Mouse (Mus musculus): ENCODE results near the gene Eif3m. TPM values are rescaled to one million over a fixed set of nuclear protein-coding genes. Genes with fewer than 3 reads are reported as not detected.

The Eif3m gene
- total RNA-seq (2023): 100 to 1,000 TPM; 102 to 113 TPM

GRCm38 (mm10) chr2:105016967-105017287, at the start of gene Eif3m:
TSS of gene Eif3m (minus strand) at chr2:105017080.

Other genes with a start within 250 kb of the Eif3m start
- gene Qser1, start 200.3 kb downstream of the Eif3m start, total RNA-seq (2023): 10 to 100 TPM; 12.7 to 13.6 TPM
- under 1 TPM; 0.61 to 0.76 TPM for gene Prrg4, start 167.2 kb downstream of the Eif3m start, total RNA-seq (2023)
- not detected for gene Ccdc73, start 149.3 kb downstream of the Eif3m start, total RNA-seq (2023)
- gene Gm11060, start 74.9 kb upstream of the Eif3m start, total RNA-seq (2023): not detected
- 1 to 10 TPM in 1 of 2 experiments, not detected in 1; 1.0 TPM for gene Wt1, start 109.4 kb upstream of the Eif3m start, total RNA-seq (2023)
- not detected for gene Them7, start 207.2 kb upstream of the Eif3m start, total RNA-seq (2023)

Measured in monocyte, adult 59 days (primary cell).